Mouse (Mus musculus) adrenal gland (tissue): ENCODE results near the gene Znrf1.
"Not testable (repeated sequence)": the region's sequence is repeated elsewhere in the genome, so short reads cannot be mapped to it uniquely, and the experiment has no call there.

Experiments used
- intact Hi-C: fragments of 180-260 bp; cut with DNase I; formaldehyde crosslinking; loops from one replicate; pipeline ENCODE4 v1.15.1; 2025
- long read RNA-seq, 2 experiments: library from polyadenylated mRNA; unstranded; transcript quantifications; one replicate each; pipeline ENCODE4 v2.0.0; 2020; ENCODE audit warnings: borderline replicate concordance in 1 of 2; ENCODE audit not compliant: insufficient replicate concordance in 1 of 2

Znrf1 gene
- long read RNA-seq, experiment 1, full-length matches to known transcripts, result 3 of 8 reads
- long read RNA-seq, experiment 1, partial matches to known transcripts, result 0 of 8 reads
- long read RNA-seq, experiment 1, other reads (novel, unspliced or antisense), result 5 of 8 reads
- long read RNA-seq, experiment 2, transcript Znrf1-207 (5 exons, 1,238 nt), result major isoform, 9 of 16 reads
- long read RNA-seq, experiment 2, transcript Znrf1-201 (4 exons, 3,108 nt), result minor isoform, 5 of 16 reads
- long read RNA-seq, experiment 2, partial matches to known transcripts, result 1 of 16 reads
- long read RNA-seq, experiment 2, other reads (novel, unspliced or antisense), result 1 of 16 reads

- intact Hi-C loops, result loop anchor here (1.0 to 5.0 kb wide), 2 partner anchors 88 to 106 kb away; partner anchors contain the start of gene Zfp1
Observed at GRCm38 (mm10) chr8:111536031-111536977, at the start of gene Znrf1. Gene Znrf1, plus strand, starts transcription at chr8:111536097.

GRCm38 (mm10) chr8:111490034-111490591 is 45.8 kb upstream of the Znrf1 start:
- intact Hi-C loops, result no loop called here

- intact Hi-C loops, result no loop called here
Observed at GRCm38 (mm10) chr8:111491191-111491590, 44.7 kb upstream of the Znrf1 start.

GRCm38 (mm10) chr8:111492508-111492907 is 43.4 kb upstream of the Znrf1 start:
- intact Hi-C loops, result no loop called here

- intact Hi-C loops, result no loop called here
Observed at GRCm38 (mm10) chr8:111493176-111493575, 42.7 kb upstream of the Znrf1 start.

- intact Hi-C loops, result no loop called here
Observed at GRCm38 (mm10) chr8:111496326-111496725, 39.6 kb upstream of the Znrf1 start.

- intact Hi-C loops, result not testable (repeated sequence)
Observed at GRCm38 (mm10) chr8:111498249-111498648, 37.6 kb upstream of the Znrf1 start.

- intact Hi-C loops, result no loop called here
Observed at GRCm38 (mm10) chr8:111501724-111502464, 34.0 kb upstream of the Znrf1 start.

- intact Hi-C loops, result no loop called here
Observed at GRCm38 (mm10) chr8:111508566-111508965, 27.3 kb upstream of the Znrf1 start.

- intact Hi-C loops, result no loop called here
Observed at GRCm38 (mm10) chr8:111509278-111509677, 26.6 kb upstream of the Znrf1 start.

GRCm38 (mm10) chr8:111510401-111510800 is 25.5 kb upstream of the Znrf1 start:
- intact Hi-C loops, result no loop called here

- intact Hi-C loops, result no loop called here
Observed at GRCm38 (mm10) chr8:111512941-111513340, 23.0 kb upstream of the Znrf1 start.

- intact Hi-C loops, result no loop called here
Observed at GRCm38 (mm10) chr8:111513446-111513845, 22.5 kb upstream of the Znrf1 start.

- intact Hi-C loops, result no loop called here
Observed at GRCm38 (mm10) chr8:111516451-111517035, 19.4 kb upstream of the Znrf1 start.

GRCm38 (mm10) chr8:111517466-111517865 is 18.4 kb upstream of the Znrf1 start:
- intact Hi-C loops, result no loop called here

GRCm38 (mm10) chr8:111521713-111522429 is 14.0 kb upstream of the Znrf1 start, which contains the start of gene Wdr59:
Gene Wdr59, minus strand, starts transcription at chr8:111522092.
- intact Hi-C loops, result no loop called here

GRCm38 (mm10) chr8:111526403-111527024 is 9.4 kb upstream of the Znrf1 start:
- intact Hi-C loops, result no loop called here

GRCm38 (mm10) chr8:111527149-111527548 is 8.7 kb upstream of the Znrf1 start:
- intact Hi-C loops, result no loop called here

GRCm38 (mm10) chr8:111528071-111528470 is 7.8 kb upstream of the Znrf1 start:
- intact Hi-C loops, result no loop called here
